Mouse (Mus musculus) testis, adult 2 months (tissue): ENCODE measurements around the gene Znrf1.

ENCODE experiments used
- CTCF ChIP-seq: fragments of 200-500 bp; IDR thresholded peaks from 2 replicates; pipeline ENCODE4 v1.5.1; 2012; ENCODE audit warnings: low read depth, mild to moderate bottlenecking, inconsistent platforms, low read length, moderate library complexity; ENCODE audit not compliant: control insufficient read depth, insufficient read depth, insufficient replicate concordance
- POLR2A ChIP-seq: fragments of 200-500 bp; IDR thresholded peaks from 2 replicates; pipeline ENCODE4 v1.6.1; 2012; ENCODE audit warnings: low read depth, mild to moderate bottlenecking, inconsistent platforms, low read length, moderate library complexity; ENCODE audit not compliant: control insufficient read depth

GRCm38 (mm10) chr8:111509278-111509677 lies 26.6 kb upstream of the Znrf1 start:
- TF ChIP-seq CTCF = no peak
- no peak for TF ChIP-seq POLR2A
